8 mouse cellular contexts compared by ENCODE assay signal in genomic region chr14:55585566-55585960, GRCm38 (mm10). TPM values are rescaled to one million over a fixed set of nuclear protein-coding genes. Genes with fewer than 3 reads are reported as not detected.
DNase-seq lines count a peak whose midpoint lies in the region; ATAC-seq lines count a peak whose summit lies in the region.

No protein-coding gene starts in this region.

- peak overlapping the region; percentile 88 for H3K27ac ChIP-seq in heart, embryonic 10.5 days

- peaks cover 30% of the 10 kb centered on the region for H3K36me3 ChIP-seq in heart, embryonic 10.5 days

- no peak for DNase-seq in heart, embryonic 10.5 days (ENCODE audit: low spot score)
- DNase-seq in heart, postnatal 36 days: no peak
- DNase-seq in liver: peak; percentile 72
- DNase-seq in thymus, postnatal 25 days: peak; percentile 35
- DNase-seq in frontal cortex, postnatal 25 days (ENCODE audit: low spot score in 2 of 2): no peak
- DNase-seq in left cerebral cortex, postnatal 14 days (ENCODE audit: low spot score in 2 of 2): no peak

- H3K4me3 ChIP-seq in heart, embryonic 10.5 days: peak overlapping the region; percentile 77; the same call in 1 of the 2 replicates

- peak; percentile 30 for ATAC-seq in CD4-positive, CD25-positive, alpha-beta regulatory T cell, adult 4 months
- peak; percentile 29 for ATAC-seq in erythroblast, adult 5-6 weeks (replicated peaks; ENCODE audit: low FRiP score, poor library complexity, severe bottlenecking)

- peaks cover 28% of the 10 kb centered on the region for H3K4me1 ChIP-seq in heart, embryonic 10.5 days

- H3K9me3 ChIP-seq in heart, embryonic 10.5 days: no peaks in the 10 kb centered on the region

- H3K27me3 ChIP-seq in heart, embryonic 10.5 days (ENCODE audit: insufficient read depth, poor library complexity, severe bottlenecking): no peaks in the 10 kb centered on the region

- WGBS in heart, embryonic 10.5 days: 43% methylated on average over 6 of the region's 6 CpGs

- intact Hi-C loops in heart, postnatal 36 days (cut with DNase I): no loop called here
- intact Hi-C loops in left cerebral cortex, postnatal 14 days (cut with DNase I): no loop called here

RNA-seq across cellular contexts. Expression of gene Emc9, which starts 0.5 kb away (rescaled TPM):
- polyA plus RNA-seq in heart, embryonic 10.5 days (2016; fragmentation: Nextera tagmentation; extraction: Ambion mirVana): 17.1 and 22.1 TPM in 2 replicates
- 10 to 100 TPM; 59.7 to 63.2 TPM for total RNA-seq in heart, postnatal 36 days (2021)
- polyA plus RNA-seq in CD4-positive, CD25-positive, alpha-beta regulatory T cell, adult 4 months (2017; shearing (Covaris generic)): 10 to 100 TPM; 20.9 to 22.9 TPM
- total RNA-seq in erythroblast, adult 5-6 weeks (2015; ENCODE audit: low replicate concordance): 10.9 TPM in 1 of 2 replicates, not detected in the other
- 2.6 and 3.6 TPM in 2 replicates for total RNA-seq in erythroblast, adult 5-6 weeks (2017; ENCODE audit: low replicate concordance)
- 10 to 100 TPM; 38.7 to 45.5 TPM for total RNA-seq in left cerebral cortex, postnatal 14 days (2021)

RNA-seq across cellular contexts. Expression of gene Psme2, which starts 5.3 kb away (rescaled TPM):
- polyA plus RNA-seq in heart, embryonic 10.5 days (2016; fragmentation: Nextera tagmentation; extraction: Ambion mirVana): 188 and 205 TPM in 2 replicates
- 100 to 1,000 TPM; 103 to 107 TPM for total RNA-seq in heart, postnatal 36 days (2021)
- polyA plus RNA-seq in CD4-positive, CD25-positive, alpha-beta regulatory T cell, adult 4 months (2017; shearing (Covaris generic)): 100 to 1,000 TPM; 853 to 877 TPM
- total RNA-seq in erythroblast, adult 5-6 weeks (2015; ENCODE audit: low replicate concordance): 74.0 and 102 TPM in 2 replicates
- total RNA-seq in erythroblast, adult 5-6 weeks (2017; ENCODE audit: low replicate concordance): 83.1 and 86.1 TPM in 2 replicates
- 10 to 100 TPM; 48.1 to 49.0 TPM for total RNA-seq in left cerebral cortex, postnatal 14 days (2021)

RNA-seq across cellular contexts. Expression of gene Rnf31, which starts 5.9 kb away (rescaled TPM):
- 14.4 and 21.9 TPM in 2 replicates for polyA plus RNA-seq in heart, embryonic 10.5 days (2016; fragmentation: Nextera tagmentation; extraction: Ambion mirVana)
- total RNA-seq in heart, postnatal 36 days (2021): 10 to 100 TPM; 29.1 to 35.0 TPM
- polyA plus RNA-seq in CD4-positive, CD25-positive, alpha-beta regulatory T cell, adult 4 months (2017; shearing (Covaris generic)): 10 to 100 TPM; 35.5 to 47.2 TPM
- 6.5 and 9.4 TPM in 2 replicates for total RNA-seq in erythroblast, adult 5-6 weeks (2015; ENCODE audit: low replicate concordance)
- total RNA-seq in erythroblast, adult 5-6 weeks (2017; ENCODE audit: low replicate concordance): 7.1 and 8.9 TPM in 2 replicates
- total RNA-seq in left cerebral cortex, postnatal 14 days (2021): 10 to 100 TPM; 26.0 to 29.5 TPM

RNA-seq across cellular contexts. Expression of gene Psme1, which starts 7.6 kb away (rescaled TPM):
- polyA plus RNA-seq in heart, embryonic 10.5 days (2016; fragmentation: Nextera tagmentation; extraction: Ambion mirVana): 173 and 196 TPM in 2 replicates
- 100 to 1,000 TPM; 250 to 298 TPM for total RNA-seq in heart, postnatal 36 days (2021)
- polyA plus RNA-seq in CD4-positive, CD25-positive, alpha-beta regulatory T cell, adult 4 months (2017; shearing (Covaris generic)): 100 to 1,000 TPM; 664 to 711 TPM
- 271 and 301 TPM in 2 replicates for total RNA-seq in erythroblast, adult 5-6 weeks (2015; ENCODE audit: low replicate concordance)
- total RNA-seq in erythroblast, adult 5-6 weeks (2017; ENCODE audit: low replicate concordance): 107 and 147 TPM in 2 replicates
- 10 to 100 TPM; 44.9 to 56.5 TPM for total RNA-seq in left cerebral cortex, postnatal 14 days (2021)

RNA-seq across cellular contexts. Expression of gene Fitm1, which starts 10.1 kb away (rescaled TPM):
- polyA plus RNA-seq in heart, embryonic 10.5 days (2016; fragmentation: Nextera tagmentation; extraction: Ambion mirVana): 74.6 and 136 TPM in 2 replicates
- total RNA-seq in heart, postnatal 36 days (2021): 100 to 1,000 TPM; 188 to 200 TPM
- polyA plus RNA-seq in CD4-positive, CD25-positive, alpha-beta regulatory T cell, adult 4 months (2017; shearing (Covaris generic)): not detected
- total RNA-seq in erythroblast, adult 5-6 weeks (2015; ENCODE audit: low replicate concordance): not detected in 2 replicates
- total RNA-seq in erythroblast, adult 5-6 weeks (2017; ENCODE audit: low replicate concordance): not detected in 2 replicates
- not detected for total RNA-seq in left cerebral cortex, postnatal 14 days (2021)

Comparison
In these comparisons a context has a peak if more than half of its experiments do, and no peak if none do; other contexts are left out.
1. DNase-seq: peak in liver (single experiment) and thymus, postnatal 25 days (single experiment); none in heart, embryonic 10.5 days (single experiment), heart, postnatal 36 days (0 of 2), frontal cortex, postnatal 25 days (0 of 2) and left cerebral cortex, postnatal 14 days (0 of 2).